Mouse (Mus musculus) testis, adult 2 months (tissue): Measurements from ENCODE around the gene Ccl3.

Experiments
- CTCF ChIP-seq: fragments of 200-500 bp; IDR thresholded peaks from 2 replicates; pipeline ENCODE4 v1.5.1; 2012; ENCODE audit warnings: low read depth, mild to moderate bottlenecking, inconsistent platforms, low read length, moderate library complexity; ENCODE audit not compliant: control insufficient read depth, insufficient read depth, insufficient replicate concordance
- POLR2A ChIP-seq: fragments of 200-500 bp; IDR thresholded peaks from 2 replicates; pipeline ENCODE4 v1.6.1; 2012; ENCODE audit warnings: low read depth, mild to moderate bottlenecking, inconsistent platforms, low read length, moderate library complexity; ENCODE audit not compliant: control insufficient read depth

GRCm38 (mm10) chr11:83634898-83635297 lies 14.3 kb downstream of the Ccl3 start:
- TF ChIP-seq CTCF (no peak), POLR2A (no peak)
